Mouse (Mus musculus) hindbrain, embryonic 11.5 days (tissue): Measurements from ENCODE around the gene Tenm1. TPM values are rescaled to one million over a fixed set of nuclear protein-coding genes. Genes with fewer than 3 reads are reported as not detected.

Source experiments
- ATAC-seq: fragments of 200-750 bp; cut with Nextera tagmentation; 2 replicates; pipeline ENCODE4 v1.8.0; 2017; ENCODE audit warnings: mild to moderate bottlenecking, moderate TSS enrichment, moderate library complexity; ENCODE audit not compliant: low FRiP score
- DNase-seq: peaks from one replicate; pipeline ENCODE4 v3.0.0-alpha.2; 2015; ENCODE audit warnings: low spot score
- H3K27ac ChIP-seq: fragments of 300-500 bp; sonication (generic); 2 replicates; pipeline ENCODE4 v1.5.1; 2014; ENCODE audit warnings: mild to moderate bottlenecking, low read depth, low read length
- H3K27me3 ChIP-seq: fragments of 300-500 bp; sonication (generic); 2 replicates; pipeline ENCODE4 v1.6.1; 2014; ENCODE audit warnings: mild to moderate bottlenecking, low read length, moderate library complexity, mixed read lengths; ENCODE audit not compliant: control insufficient read depth, insufficient read depth
- H3K36me3 ChIP-seq: fragments of 300-500 bp; sonication (generic); 2 replicates; pipeline ENCODE4 v1.6.1; 2014; ENCODE audit warnings: mild to moderate bottlenecking, low read length, moderate library complexity, mixed read lengths; ENCODE audit not compliant: control insufficient read depth, insufficient read depth
- H3K4me1 ChIP-seq: fragments of 300-500 bp; sonication (generic); replicated peaks from 2 replicates; pipeline ENCODE4 v1.6.1; 2014; ENCODE audit warnings: low read length, mixed read lengths; ENCODE audit not compliant: control insufficient read depth, insufficient read depth
- H3K4me2 ChIP-seq: fragments of 300-500 bp; sonication (generic); replicated peaks from 2 replicates; pipeline ENCODE4 v1.6.1; 2014; ENCODE audit warnings: mild to moderate bottlenecking, low read depth, low read length
- H3K4me3 ChIP-seq: fragments of 300-500 bp; sonication (generic); 2 replicates; pipeline ENCODE4 v1.5.1; 2014; ENCODE audit warnings: low read depth, low read length
- H3K9ac ChIP-seq: fragments of 300-500 bp; sonication (generic); 2 replicates; pipeline ENCODE4 v1.6.1; 2014; ENCODE audit warnings: low read depth, low read length
- H3K9me3 ChIP-seq: fragments of 300-500 bp; sonication (generic); 2 replicates; pipeline ENCODE4 v1.6.1; 2016; ENCODE audit warnings: low read length; ENCODE audit not compliant: control insufficient read depth
- WGBS: fragments of 180-500 bp; shearing (Covaris S2); extraction: QIAGEN DNeasy Blood & Tissue Kit; methylation state at CpG from one replicate; pipeline ENCODE4 v1.1.7; 2014; 5-methylcytosine and 5-hydroxymethylcytosine counted together
- polyA plus RNA-seq: library from polyadenylated mRNA; unstranded; fragments of >200 nt; fragmentation: Nextera tagmentation; extraction: Ambion mirVana; gene quantifications from 2 replicates; pipeline ENCODE4 v1.2.1, GENCODE M21; 2014

Tenm1 gene
- polyA plus RNA-seq, 1 experiment from 2014 or later: 2.8 TPM

DNA sequence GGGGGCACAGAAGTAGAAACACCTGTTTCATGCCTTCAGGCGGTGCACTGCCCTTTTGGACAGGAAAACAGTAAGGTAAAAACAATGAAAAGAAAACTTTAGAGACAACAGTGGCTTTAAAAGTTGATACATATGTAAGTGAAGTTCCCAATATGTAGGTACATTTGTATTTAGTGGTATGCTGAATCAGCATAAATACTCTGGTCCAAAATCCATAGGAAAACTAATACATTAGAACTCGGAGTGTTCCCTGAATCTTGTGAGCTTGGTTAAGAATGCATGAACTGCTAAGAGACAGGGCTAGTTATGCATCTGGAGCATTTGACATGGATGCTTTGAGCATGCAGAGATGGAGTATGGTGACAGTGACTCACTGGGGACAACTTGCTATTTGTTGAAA is 906.1 kb downstream of the Tenm1 start:
- ATAC-seq: no peak
- DNase-seq: no peak
- Histone ChIP-seq H3K27ac (no peak overlapping the region), H3K4me3 (no peak overlapping the region), H3K4me2 (no peak overlapping the region), H3K9me3 (no peaks in the 10 kb centered on the region), H3K4me1 (no peaks in the 10 kb centered on the region), H3K27me3 (no peaks in the 10 kb centered on the region), H3K9ac (no peak overlapping the region), H3K36me3 (no peaks in the 10 kb centered on the region)
- WGBS: 92% methylated on average over 2 of the region's 2 CpGs

GRCm38 (mm10) chrX:42512567-42512966 is 916.4 kb downstream of the Tenm1 start:
- no peak overlapping the region for H3K4me3 ChIP-seq
- no peaks in the 10 kb centered on the region for H3K27me3 ChIP-seq
- ATAC-seq (no peak), DNase-seq (peak; percentile 5)
- no peak overlapping the region for H3K9ac ChIP-seq
- no peak overlapping the region for H3K4me2 ChIP-seq
- no peaks in the 10 kb centered on the region for H3K9me3 ChIP-seq
- no peak overlapping the region for H3K27ac ChIP-seq
- H3K36me3 ChIP-seq: no peaks in the 10 kb centered on the region
- H3K4me1 ChIP-seq: no peaks in the 10 kb centered on the region

GRCm38 (mm10) chrX:42511105-42511504 is 917.8 kb downstream of the Tenm1 start:
- no peak overlapping the region for H3K27ac ChIP-seq
- ATAC-seq: no peak
- H3K4me3 ChIP-seq: no peak overlapping the region
- H3K4me2 ChIP-seq: no peak overlapping the region
- no peaks in the 10 kb centered on the region for H3K36me3 ChIP-seq
- H3K9me3 ChIP-seq: no peaks in the 10 kb centered on the region
- H3K4me1 ChIP-seq: no peaks in the 10 kb centered on the region
- DNase-seq: no peak
- no peaks in the 10 kb centered on the region for H3K27me3 ChIP-seq
- 87% methylated on average over 2 of the region's 2 CpGs for WGBS
- H3K9ac ChIP-seq: no peak overlapping the region

DNA sequence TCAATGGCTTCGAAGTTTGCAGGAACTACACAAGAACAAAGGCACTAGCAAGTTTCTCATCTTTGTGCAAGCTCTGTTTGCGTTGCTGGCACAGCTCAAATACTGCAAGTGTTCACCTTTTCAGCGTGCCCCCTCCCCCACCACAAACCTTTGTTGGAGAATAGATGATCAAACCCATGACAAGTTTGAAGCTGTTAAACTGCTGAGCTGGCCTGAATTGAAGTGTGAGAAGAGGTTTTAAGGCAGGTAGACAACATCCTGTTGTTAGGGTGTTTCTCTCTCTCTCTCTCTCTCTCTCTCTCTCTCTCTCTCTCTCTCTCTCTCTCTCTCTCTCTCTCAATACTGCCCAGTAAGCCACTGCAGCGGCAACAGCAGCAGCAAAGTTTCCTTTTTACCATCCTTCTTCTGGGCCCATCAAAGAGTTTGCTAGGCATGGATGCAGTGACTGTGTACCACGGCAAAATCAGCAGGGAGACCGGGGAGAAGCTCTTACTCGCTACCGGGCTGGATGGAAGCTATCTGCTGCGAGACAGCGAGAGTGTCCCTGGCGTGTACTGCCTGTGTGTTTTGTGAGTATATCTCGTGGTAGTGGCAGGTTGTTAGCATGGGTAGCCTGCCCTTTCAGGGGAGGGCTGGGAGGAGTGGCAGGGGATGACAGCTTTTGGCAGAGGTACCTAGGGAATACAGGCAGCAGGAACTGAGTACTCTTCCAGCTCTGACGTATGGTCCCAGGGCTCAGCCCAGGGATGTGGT is 926.5 kb downstream of the Tenm1 start, which contains the start of gene Sh2d1a:
Gene Sh2d1a, plus strand, starts transcription at position 163 of the 753 bp plus-strand sequence.
- Histone ChIP-seq H3K27ac (no peak within 1 kb of the TSS), H3K36me3 (no peaks in the 10 kb centered on the region)

GRCm38 (mm10) chrX:42500538-42500937 is 928.4 kb downstream of the Tenm1 start:
- ATAC-seq (no peak), DNase-seq (no peak)
- Histone ChIP-seq H3K9me3 (no peaks in the 10 kb centered on the region), H3K4me1 (no peaks in the 10 kb centered on the region), H3K9ac (no peak overlapping the region), H3K36me3 (no peaks in the 10 kb centered on the region), H3K4me2 (no peak overlapping the region), H3K27me3 (no peaks in the 10 kb centered on the region), H3K4me3 (no peak overlapping the region), H3K27ac (no peak overlapping the region)

More for the DNA sequence above, 926.5 kb downstream of the Tenm1 start, which contains the start of gene Sh2d1a:
- Histone ChIP-seq H3K27me3 (no peaks in the 10 kb centered on the region), H3K9ac (no peak within 1 kb of the TSS), H3K4me3 (no peak within 1 kb of the TSS), H3K4me1 (no peaks in the 10 kb centered on the region), H3K9me3 (no peaks in the 10 kb centered on the region), H3K4me2 (no peak within 1 kb of the TSS)
- 76% methylated on average over 12 of the region's 13 CpGs for WGBS
- DNase-seq (no peak), ATAC-seq (no peak)

DNA sequence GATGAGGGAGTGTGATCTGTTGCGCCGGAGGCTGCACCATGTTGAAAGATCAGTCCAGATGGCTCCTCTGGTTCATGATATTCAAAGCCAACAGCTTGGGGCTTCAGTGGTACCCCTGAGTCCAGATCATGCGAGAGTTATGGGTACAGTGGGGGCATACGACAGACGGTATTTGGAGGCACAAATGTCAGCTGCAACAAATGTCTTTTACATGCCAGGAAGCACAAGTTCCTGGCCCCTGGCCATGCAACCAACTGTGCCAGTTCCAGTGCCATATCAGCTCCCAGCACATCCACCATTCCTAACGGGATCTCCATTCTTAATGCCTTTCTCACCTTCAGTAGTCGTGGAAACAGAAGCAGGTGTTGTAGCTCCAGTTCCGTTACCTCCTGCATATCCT is 938.6 kb downstream of the Tenm1 start:
- Histone ChIP-seq H3K4me2 (no peak overlapping the region), H3K4me3 (no peak overlapping the region), H3K9me3 (no peaks in the 10 kb centered on the region), H3K27me3 (no peaks in the 10 kb centered on the region), H3K9ac (no peak overlapping the region), H3K36me3 (no peaks in the 10 kb centered on the region), H3K4me1 (no peaks in the 10 kb centered on the region), H3K27ac (no peak overlapping the region)
- DNase-seq (no peak), ATAC-seq (no peak)
- WGBS: 90% methylated on average over 8 of the region's 8 CpGs

- H3K27ac ChIP-seq: no peak within 1 kb of the TSS
- no peaks in the 10 kb centered on the region for H3K4me1 ChIP-seq
- no peaks in the 10 kb centered on the region for H3K27me3 ChIP-seq
- no peaks in the 10 kb centered on the region for H3K9me3 ChIP-seq
- no peak within 1 kb of the TSS for H3K4me3 ChIP-seq
- DNase-seq (no peak), ATAC-seq (no peak)
- H3K4me2 ChIP-seq: no peak within 1 kb of the TSS
- 91% methylated on average over 16 of the region's 16 CpGs for WGBS
- no peak within 1 kb of the TSS for H3K9ac ChIP-seq
- no peaks in the 10 kb centered on the region for H3K36me3 ChIP-seq
These were observed 939.5 kb downstream of the Tenm1 start, which contains the start of gene Tex13c2 for GRCm38 (mm10) chrX:42489446-42489845. TSS of gene Tex13c2 (plus strand) at chrX:42489691.

Other genes starting within 250 kb of the Tenm1 start
- gene Tex13c1, start 162.0 kb upstream of the Tenm1 start, polyA plus RNA-seq: not detected in 2 replicates